Mouse (Mus musculus) liver, postnatal 0 days (tissue): ENCODE data around the gene Shld1.

Experiments used
- CTCF ChIP-seq: sonication (generic); IDR thresholded peaks from 2 replicates; pipeline ENCODE4 v1.5.1; 2016; ENCODE audit warnings: antibody characterized with exemption, low read depth
- EP300 ChIP-seq: IDR thresholded peaks from 2 replicates; pipeline ENCODE4 v1.6.1; 2016; ENCODE audit warnings: antibody characterized with exemption, low read depth, mild to moderate bottlenecking

DNA sequence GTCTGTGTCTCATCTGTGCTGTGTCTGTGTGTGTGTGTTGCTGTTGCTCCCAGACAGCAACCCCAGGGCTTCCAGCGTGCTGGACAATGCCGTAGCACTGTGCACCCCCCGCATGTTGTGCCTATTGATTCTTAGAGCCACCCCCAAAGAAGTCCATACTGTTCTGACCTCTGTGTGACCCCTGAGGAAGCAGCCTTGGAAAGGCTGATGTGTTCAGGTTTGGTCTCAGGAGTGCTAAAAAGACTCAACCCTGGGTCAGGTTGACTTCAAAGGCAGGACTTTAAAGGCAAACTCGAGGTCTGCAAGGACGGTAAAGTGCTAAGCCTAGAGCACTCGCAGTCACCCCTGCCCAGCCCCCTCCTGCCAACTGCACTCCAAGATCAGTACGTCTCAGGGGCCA is 11.0 kb downstream of the Shld1 start:
- TF ChIP-seq CTCF (no peak), EP300 (no peak)
